Mouse (Mus musculus): Measurements from ENCODE around the gene Gm379. TPM values are rescaled to one million over a fixed set of nuclear protein-coding genes. Genes with fewer than 3 reads are reported as not detected.

Gm379 gene
- polyA plus RNA-seq (2016; fragmentation: Nextera tagmentation; extraction: Ambion mirVana): not detected in 2 replicates

GRCm38 (mm10) chrX:108664885-108665284, at the start of gene Gm379:
Gene Gm379, minus strand, starts transcription at chrX:108664891.
- Histone ChIP-seq H3K9me3 (no peaks in the 10 kb centered on the region), H3K4me1 (no peaks in the 10 kb centered on the region), H3K4me2 (replicated peaks) (no peak within 1 kb of the TSS), H3K27ac (no peak within 1 kb of the TSS), H3K36me3 (no peaks in the 10 kb centered on the region), H3K27me3 (replicated peaks) (no peaks in the 10 kb centered on the region), H3K9ac (no peak within 1 kb of the TSS), H3K4me3 (no peak within 1 kb of the TSS)
- WGBS: 75% methylated on average over 2 of the region's 2 CpGs
- no peak for ATAC-seq (ENCODE audit: low FRiP score, low read depth)

- Histone ChIP-seq H3K9me3 (no peaks in the 10 kb centered on the region), H3K4me3 (no peak overlapping the region), H3K9ac (no peak overlapping the region), H3K27ac (no peak overlapping the region), H3K4me2 (replicated peaks) (no peak overlapping the region), H3K36me3 (no peaks in the 10 kb centered on the region), H3K4me1 (no peaks in the 10 kb centered on the region), H3K27me3 (replicated peaks) (no peaks in the 10 kb centered on the region)
- 79% methylated on average over 2 of the region's 2 CpGs for WGBS
- no peak for ATAC-seq (ENCODE audit: low FRiP score, low read depth)
Measured at GRCm38 (mm10) chrX:108704312-108704711, 39.6 kb upstream of the Gm379 start.

DNA sequence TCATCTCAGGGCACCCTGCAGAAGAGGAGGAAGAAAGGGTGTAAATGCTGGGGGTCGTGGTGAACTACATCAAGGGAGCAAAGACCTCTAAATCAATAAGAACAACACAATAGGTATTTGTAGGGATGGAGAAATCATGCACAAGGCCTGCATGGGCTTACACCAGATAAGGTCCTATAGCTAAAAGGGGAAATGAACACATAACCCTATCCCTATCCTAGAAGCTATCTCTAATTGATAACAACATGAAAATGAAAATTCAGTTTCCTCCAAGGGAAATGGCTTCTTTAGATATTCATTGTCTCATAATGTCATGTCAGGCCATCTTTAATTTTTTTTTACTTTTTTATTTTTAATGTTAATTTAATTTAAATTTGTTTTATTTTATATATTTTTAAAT, 4.2 kb upstream of the Gm379 start:
- no peak overlapping the region for H3K4me2 ChIP-seq (replicated peaks)
- no peaks in the 10 kb centered on the region for H3K9me3 ChIP-seq
- H3K4me3 ChIP-seq: no peak overlapping the region
- H3K4me1 ChIP-seq: no peaks in the 10 kb centered on the region
- 68% methylated on average over 1 of the region's 1 CpGs for WGBS
- H3K36me3 ChIP-seq: no peaks in the 10 kb centered on the region
- no peak for ATAC-seq (ENCODE audit: low FRiP score, low read depth)
- no peaks in the 10 kb centered on the region for H3K27me3 ChIP-seq (replicated peaks)
- H3K9ac ChIP-seq: no peak overlapping the region
- no peak overlapping the region for H3K27ac ChIP-seq

GRCm38 (mm10) chrX:108621991-108622390, 42.7 kb downstream of the Gm379 start:
- Histone ChIP-seq H3K4me3 (no peak overlapping the region), H3K4me2 (replicated peaks) (no peak overlapping the region), H3K9ac (no peak overlapping the region), H3K27me3 (replicated peaks) (no peaks in the 10 kb centered on the region), H3K9me3 (no peaks in the 10 kb centered on the region), H3K4me1 (no peaks in the 10 kb centered on the region), H3K27ac (no peak overlapping the region), H3K36me3 (no peaks in the 10 kb centered on the region)
- 47% methylated on average over 1 of the region's 1 CpGs for WGBS
- no peak for ATAC-seq (ENCODE audit: low FRiP score, low read depth)

DNA sequence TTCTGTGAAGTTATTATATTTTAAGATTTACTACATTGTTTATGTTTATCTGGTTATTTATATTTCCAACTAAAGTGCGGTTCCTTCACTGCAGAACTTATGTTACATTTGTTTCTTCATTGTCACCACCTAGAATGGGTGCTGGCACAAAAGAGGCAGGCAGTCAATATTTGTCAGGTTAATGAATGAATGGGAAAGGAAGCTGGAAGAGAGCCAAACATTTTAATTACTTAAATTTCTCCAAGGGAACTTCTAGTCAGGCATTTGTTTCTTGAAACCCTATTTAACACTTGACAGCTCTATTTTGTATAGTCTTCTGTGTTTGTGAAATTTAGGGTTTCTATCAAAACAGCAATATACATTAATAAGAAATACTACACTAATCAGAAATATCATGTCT, 43.8 kb downstream of the Gm379 start:
- no peak overlapping the region for H3K9ac ChIP-seq
- H3K27ac ChIP-seq: no peak overlapping the region
- no peaks in the 10 kb centered on the region for H3K4me1 ChIP-seq
- no peaks in the 10 kb centered on the region for H3K9me3 ChIP-seq
- ATAC-seq (ENCODE audit: low FRiP score, low read depth): no peak
- no peak overlapping the region for H3K4me3 ChIP-seq
- H3K36me3 ChIP-seq: no peaks in the 10 kb centered on the region
- H3K4me2 ChIP-seq (replicated peaks): no peak overlapping the region
- H3K27me3 ChIP-seq (replicated peaks): no peaks in the 10 kb centered on the region
- WGBS: 93% methylated on average over 1 of the region's 1 CpGs

Other genes with a start within 250 kb of the Gm379 start
- gene Brwd3, start 169.5 kb upstream of the Gm379 start, polyA plus RNA-seq (2016; fragmentation: Nextera tagmentation; extraction: Ambion mirVana): 3.4 and 3.8 TPM in 2 replicates